Mouse (Mus musculus) lung, postnatal 0 days (tissue): Measurements from ENCODE around the gene Jmjd1c. TPM values are rescaled to one million over a fixed set of nuclear protein-coding genes. Genes with fewer than 3 reads are reported as not detected.

Source experiments
- ATAC-seq: fragments of 200-750 bp; cut with Nextera tagmentation; 2 replicates; pipeline ENCODE4 v1.8.0; 2017; ENCODE audit warnings: moderate library complexity
- DNase-seq: peaks from one replicate; pipeline ENCODE4 v3.0.0-alpha.2; 2016; ENCODE audit warnings: low spot score
- H3K27ac ChIP-seq: fragments of 300-500 bp; sonication (generic); 2 replicates; pipeline ENCODE4 v1.5.1; 2014; ENCODE audit warnings: antibody characterized with exemption, mild to moderate bottlenecking, low read length, mixed read lengths
- H3K27me3 ChIP-seq: fragments of 300-500 bp; sonication (generic); replicated peaks from 2 replicates; pipeline ENCODE4 v1.6.1; 2014; ENCODE audit warnings: low read length, mixed read lengths; ENCODE audit not compliant: insufficient read depth
- H3K36me3 ChIP-seq: fragments of 300-500 bp; sonication (generic); 2 replicates; pipeline ENCODE4 v1.6.1; 2014; ENCODE audit warnings: low read length, mixed read lengths; ENCODE audit not compliant: insufficient read depth
- H3K4me1 ChIP-seq: fragments of 300-500 bp; sonication (generic); 2 replicates; pipeline ENCODE4 v1.6.1; 2014; ENCODE audit warnings: antibody characterized with exemption, low read depth, low read length, mixed read lengths; ENCODE audit not compliant: insufficient read depth
- H3K4me2 ChIP-seq: fragments of 300-500 bp; sonication (generic); replicated peaks from 2 replicates; pipeline ENCODE4 v1.6.1; 2014; ENCODE audit warnings: low read depth, mild to moderate bottlenecking, low read length, moderate library complexity, mixed read lengths
- H3K4me3 ChIP-seq: fragments of 300-500 bp; sonication (generic); 2 replicates; pipeline ENCODE4 v1.5.1; 2014; ENCODE audit warnings: low read depth, low read length
- H3K9ac ChIP-seq: fragments of 300-500 bp; sonication (generic); replicated peaks from 2 replicates; pipeline ENCODE4 v1.6.1; 2014; ENCODE audit warnings: low read depth, mild to moderate bottlenecking
- H3K9me3 ChIP-seq: fragments of 300-500 bp; sonication (generic); 2 replicates; pipeline ENCODE4 v1.6.1; 2016; ENCODE audit warnings: low read length, mixed read lengths
- CTCF ChIP-seq: IDR thresholded peaks from 2 replicates; pipeline ENCODE4 v1.5.1; 2016; ENCODE audit warnings: antibody characterized with exemption, mild to moderate bottlenecking
- EP300 ChIP-seq: IDR thresholded peaks from 2 replicates; pipeline ENCODE4 v1.6.1; 2016; ENCODE audit warnings: antibody characterized with exemption, mild to moderate bottlenecking, control low read depth
- WGBS: fragments of 180-500 bp; shearing (Covaris S2); extraction: QIAGEN DNeasy Blood & Tissue Kit; methylation state at CpG from one replicate; pipeline ENCODE4 v1.1.7; 2014; 5-methylcytosine and 5-hydroxymethylcytosine counted together
- polyA plus RNA-seq: library from polyadenylated mRNA; unstranded; fragments of >200 nt; fragmentation: Nextera tagmentation; extraction: Ambion mirVana; gene quantifications from 2 replicates; pipeline ENCODE4 v1.2.1, GENCODE M21; 2015

Jmjd1c gene
- polyA plus RNA-seq, 1 experiment from 2014 or later = 43.8 TPM

- Histone ChIP-seq H3K9me3 (no peaks in the 10 kb centered on the region), H3K4me1 (0 out of 2 replicates have a peak, but pooled peaks cover 3% of the 10 kb centered on the region), H3K9ac (no peak overlapping the region), H3K27me3 (no peaks in the 10 kb centered on the region), H3K4me2 (no peak overlapping the region), H3K36me3 (peaks cover 9% of the 10 kb centered on the region; the same call in 1 of the 2 replicates), H3K4me3 (no peak overlapping the region), H3K27ac (0 out of 2 replicates have a peak overlapping the region, but pooled peaks have one; percentile 20)
- peak; percentile 75 for ATAC-seq
- WGBS = 42% methylated on average over 7 of the region's 7 CpGs
- peak; percentile 71 for DNase-seq
- no peak for TF ChIP-seq CTCF
- TF ChIP-seq EP300 = no peak
Observed at GRCm38 (mm10) chr10:67226109-67226508, 130.2 kb downstream of the Jmjd1c start.

- Histone ChIP-seq H3K4me1 (0 out of 2 replicates have a peak, but pooled peaks cover 3% of the 10 kb centered on the region), H3K27me3 (no peaks in the 10 kb centered on the region), H3K9ac (no peak overlapping the region), H3K4me3 (no peak overlapping the region), H3K27ac (no peak overlapping the region), H3K4me2 (no peak overlapping the region), H3K9me3 (no peaks in the 10 kb centered on the region), H3K36me3 (peaks cover 9% of the 10 kb centered on the region; the same call in 1 of the 2 replicates)
- DNase-seq = no peak
- no peak for TF ChIP-seq CTCF
- TF ChIP-seq EP300 = no peak
- 73% methylated on average over 14 of the region's 14 CpGs for WGBS
- no peak for ATAC-seq
Observed at GRCm38 (mm10) chr10:67226543-67226942, 130.6 kb downstream of the Jmjd1c start.

- DNase-seq (no peak), ATAC-seq (no peak)
- no peaks in the 10 kb centered on the region for H3K27me3 ChIP-seq
- no peaks in the 10 kb centered on the region for H3K9me3 ChIP-seq
- no peak overlapping the region for H3K9ac ChIP-seq
- WGBS = 81% methylated on average over 6 of the region's 6 CpGs
- H3K4me1 ChIP-seq = 0 out of 2 replicates have a peak, but pooled peaks cover 3% of the 10 kb centered on the region
- peaks cover 12% of the 10 kb centered on the region; the same call in 1 of the 2 replicates for H3K36me3 ChIP-seq
- no peak overlapping the region for H3K4me3 ChIP-seq
- no peak overlapping the region for H3K4me2 ChIP-seq
- no peak for TF ChIP-seq CTCF
- no peak for TF ChIP-seq EP300
- H3K27ac ChIP-seq = no peak overlapping the region
Observed at GRCm38 (mm10) chr10:67230439-67230838, 134.5 kb downstream of the Jmjd1c start.

GRCm38 (mm10) chr10:67247145-67247544 lies 151.2 kb downstream of the Jmjd1c start:
- DNase-seq (no peak), ATAC-seq (no peak)
- 93% methylated on average over 4 of the region's 4 CpGs for WGBS
- Histone ChIP-seq H3K4me2 (no peak overlapping the region), H3K9me3 (no peaks in the 10 kb centered on the region), H3K4me3 (no peak overlapping the region), H3K4me1 (no peaks in the 10 kb centered on the region), H3K27me3 (no peaks in the 10 kb centered on the region), H3K27ac (no peak overlapping the region), H3K36me3 (peaks cover 41% of the 10 kb centered on the region), H3K9ac (no peak overlapping the region)
- TF ChIP-seq CTCF (peak; percentile 77), EP300 (no peak)

- no peak overlapping the region for H3K4me2 ChIP-seq
- no peaks in the 10 kb centered on the region for H3K27me3 ChIP-seq
- 65% methylated on average over 2 of the region's 2 CpGs for WGBS
- no peak overlapping the region for H3K4me3 ChIP-seq
- H3K4me1 ChIP-seq = no peaks in the 10 kb centered on the region
- DNase-seq (no peak), ATAC-seq (no peak)
- peaks cover 44% of the 10 kb centered on the region for H3K36me3 ChIP-seq
- TF ChIP-seq EP300 (no peak), CTCF (no peak)
- no peak overlapping the region for H3K9ac ChIP-seq
- H3K9me3 ChIP-seq = no peaks in the 10 kb centered on the region
- no peak overlapping the region for H3K27ac ChIP-seq
Observed at GRCm38 (mm10) chr10:67249486-67249885, 153.6 kb downstream of the Jmjd1c start.

- Histone ChIP-seq H3K9me3 (no peaks in the 10 kb centered on the region), H3K27me3 (no peaks in the 10 kb centered on the region), H3K27ac (no peak overlapping the region), H3K9ac (no peak overlapping the region), H3K4me3 (no peak overlapping the region), H3K4me2 (no peak overlapping the region), H3K36me3 (peaks cover 33% of the 10 kb centered on the region), H3K4me1 (no peaks in the 10 kb centered on the region)
- WGBS = 88% methylated on average over 6 of the region's 6 CpGs
- no peak for DNase-seq
- ATAC-seq = no peak
- no peak for TF ChIP-seq CTCF
- TF ChIP-seq EP300 = no peak
Observed at GRCm38 (mm10) chr10:67250846-67251245, 154.9 kb downstream of the Jmjd1c start.

GRCm38 (mm10) chr10:67252353-67252752 lies 156.4 kb downstream of the Jmjd1c start:
- H3K27me3 ChIP-seq = no peaks in the 10 kb centered on the region
- peaks cover 25% of the 10 kb centered on the region for H3K36me3 ChIP-seq
- H3K9me3 ChIP-seq = no peaks in the 10 kb centered on the region
- no peak overlapping the region for H3K9ac ChIP-seq
- ATAC-seq = no peak
- H3K27ac ChIP-seq = no peak overlapping the region
- TF ChIP-seq EP300 (no peak), CTCF (no peak)
- H3K4me3 ChIP-seq = no peak overlapping the region
- no peaks in the 10 kb centered on the region for H3K4me1 ChIP-seq
- no peak overlapping the region for H3K4me2 ChIP-seq
- DNase-seq = no peak
- WGBS = 55% methylated on average over 5 of the region's 5 CpGs
